Mouse (Mus musculus): ENCODE data around the gene Zfp217.
A peak's percentile ranks its signal among the peaks of the same experiment; 100 is the strongest.

The Zfp217 gene

GRCm38 (mm10) chr2:170091563-170092443, 56.1 kb downstream of the Zfp217 start:
- DNase-seq = no peak

GRCm38 (mm10) chr2:170078442-170079017, 69.4 kb downstream of the Zfp217 start:
- DNase-seq = peak; percentile 54

- no peak for DNase-seq
Observed at GRCm38 (mm10) chr2:170078041-170078440, 69.9 kb downstream of the Zfp217 start.

- peak; percentile 41 for DNase-seq
Observed at GRCm38 (mm10) chr2:170076941-170077490, 70.9 kb downstream of the Zfp217 start.

GRCm38 (mm10) chr2:170070641-170071241, 77.2 kb downstream of the Zfp217 start:
- peak; percentile 61 for DNase-seq

GRCm38 (mm10) chr2:170069976-170070375, 77.9 kb downstream of the Zfp217 start:
- peak; percentile 40 for DNase-seq

- no peak for DNase-seq
Observed at GRCm38 (mm10) chr2:170062378-170062777, 85.5 kb downstream of the Zfp217 start.

GRCm38 (mm10) chr2:170060066-170060465, 87.8 kb downstream of the Zfp217 start:
- DNase-seq = peak; percentile 55

GRCm38 (mm10) chr2:170058774-170059173, 89.1 kb downstream of the Zfp217 start:
- peak; percentile 56 for DNase-seq
